Mouse (Mus musculus) macrophage (primary cell): ENCODE measurements around the gene Gramd1a. TPM values are rescaled to one million over a fixed set of nuclear protein-coding genes. Genes with fewer than 3 reads are reported as not detected.
A peak's percentile ranks its signal among the peaks of the same experiment; 100 is the strongest.

ENCODE experiments used
- H3K27ac ChIP-seq: fragments of 350-480 bp; formaldehyde crosslinking; 2 replicates; pipeline ENCODE4 v1.9.0; 2021
- H3K36me3 ChIP-seq: fragments of 350-480 bp; formaldehyde crosslinking; 2 replicates; pipeline ENCODE4 v1.9.0; 2021; ENCODE audit errors: inconsistent target
- H3K4me3 ChIP-seq: fragments of 350-480 bp; formaldehyde crosslinking; 2 replicates; pipeline ENCODE4 v1.9.0; 2021; ENCODE audit errors: inconsistent target
- H3K79me2 ChIP-seq: fragments of 350-480 bp; formaldehyde crosslinking; 2 replicates; pipeline ENCODE4 v1.9.0; 2021; ENCODE audit errors: inconsistent target
- WGBS: methylation state at CpG from one replicate; pipeline ENCODE4 v1.1.7; 2026; ENCODE audit warnings: inconsistent platforms; ENCODE audit not compliant: missing documents; 5-methylcytosine and 5-hydroxymethylcytosine counted together
- polyA plus RNA-seq: library from polyadenylated mRNA; stranded (reverse); fragments of 250-400 nt; gene quantifications from 3 replicates; pipeline ENCODE4 v1.2.4, GENCODE M21; 2018; ENCODE audit warnings: inconsistent platforms

The Gramd1a gene
- polyA plus RNA-seq, 1 experiment from 2014 or later: 30.4 TPM

DNA sequence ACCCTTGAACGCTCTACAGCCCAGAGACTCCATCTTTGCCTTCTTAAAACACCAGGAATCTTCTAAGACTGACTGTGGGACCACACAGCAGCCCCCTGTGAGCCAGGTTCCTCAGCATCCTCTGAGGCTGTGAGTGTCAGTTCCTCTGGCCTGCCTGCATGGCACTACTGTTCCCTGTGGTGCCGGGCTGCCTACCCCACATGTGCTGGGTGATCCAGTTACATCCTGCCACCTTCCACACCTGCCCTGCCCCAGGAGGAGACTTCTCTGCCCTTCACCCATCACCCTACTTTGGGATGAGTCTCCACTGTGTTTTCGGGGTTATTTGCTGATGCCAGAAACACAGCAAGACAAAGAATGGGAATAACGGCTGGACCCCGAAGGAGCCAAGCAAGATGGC is 36.1 kb downstream of the Gramd1a start:
- no peak overlapping the region for H3K4me3 ChIP-seq
- no peaks in the 10 kb centered on the region for H3K79me2 ChIP-seq
- WGBS: 89% methylated on average over 5 of the region's 5 CpGs
- H3K36me3 ChIP-seq: no peaks in the 10 kb centered on the region
- no peak overlapping the region for H3K27ac ChIP-seq

DNA sequence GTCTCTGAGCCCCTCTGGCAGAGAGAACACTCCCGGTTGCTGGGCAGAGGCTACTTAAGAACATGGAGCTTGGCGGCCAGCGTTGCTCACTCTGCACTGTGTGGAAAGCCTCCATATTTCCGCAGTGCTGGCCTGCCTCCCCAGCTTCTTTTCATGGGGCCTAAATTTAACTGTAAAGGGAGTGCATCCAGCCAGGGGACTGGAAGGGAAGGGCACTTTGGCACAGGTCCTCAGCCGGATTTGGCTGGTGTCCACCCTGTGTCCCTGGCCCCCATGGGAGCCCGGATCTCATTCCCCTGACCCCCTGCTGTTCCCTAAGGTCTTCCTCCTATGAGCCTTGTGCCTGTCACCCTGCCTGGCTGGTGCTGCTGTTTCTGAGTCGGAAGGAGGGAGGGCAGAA is 37.2 kb downstream of the Gramd1a start:
- WGBS: 97% methylated on average over 7 of the region's 7 CpGs
- no peaks in the 10 kb centered on the region for H3K36me3 ChIP-seq
- no peak overlapping the region for H3K27ac ChIP-seq
- H3K79me2 ChIP-seq: no peaks in the 10 kb centered on the region
- no peak overlapping the region for H3K4me3 ChIP-seq

DNA sequence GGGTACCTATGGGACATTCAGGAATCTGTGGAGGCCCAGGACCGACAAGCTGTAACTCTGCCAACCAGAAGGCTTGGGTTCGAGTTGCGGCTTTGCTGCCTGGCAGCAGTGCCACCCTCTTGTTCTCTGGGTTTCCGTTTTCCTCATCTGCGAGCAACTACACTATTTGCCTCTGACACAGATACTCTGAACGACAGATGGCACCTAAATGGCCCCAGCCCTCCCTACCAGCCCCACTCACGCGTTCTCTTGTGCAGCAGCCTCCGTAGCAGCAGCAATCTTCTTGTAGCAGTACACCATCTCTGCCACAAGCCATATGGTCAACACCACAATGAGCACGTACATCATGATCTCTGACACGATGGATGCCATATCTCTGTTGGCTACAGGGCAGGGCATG is 38.2 kb downstream of the Gramd1a start:
- Histone ChIP-seq H3K4me3 (no peak overlapping the region), H3K27ac (no peak overlapping the region), H3K36me3 (no peaks in the 10 kb centered on the region), H3K79me2 (no peaks in the 10 kb centered on the region)
- WGBS: 93% methylated on average over 11 of the region's 11 CpGs

DNA sequence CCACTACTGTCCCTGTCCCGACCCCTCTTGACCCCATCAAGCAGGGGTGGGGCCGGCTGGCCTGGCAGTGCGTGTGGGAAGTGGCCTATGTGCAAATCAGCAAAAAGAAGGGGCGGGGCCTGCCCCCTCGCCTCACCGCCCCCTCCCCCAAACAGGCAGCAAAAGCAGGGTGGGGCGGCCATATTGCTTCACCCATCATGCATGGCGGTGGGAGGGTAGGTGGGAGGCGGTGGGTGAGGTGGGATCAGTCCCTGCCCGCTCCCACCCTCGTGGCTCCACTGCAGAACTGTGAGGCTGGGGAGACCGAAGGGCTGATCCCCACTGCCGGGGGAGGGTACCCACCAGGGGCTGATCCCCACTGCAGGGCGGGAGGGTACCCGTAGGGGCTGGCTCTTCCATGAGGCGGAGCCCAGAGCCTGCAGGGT is 39.0 kb downstream of the Gramd1a start:
- Histone ChIP-seq H3K27ac (no peak overlapping the region), H3K36me3 (no peaks in the 10 kb centered on the region), H3K79me2 (no peaks in the 10 kb centered on the region), H3K4me3 (no peak overlapping the region)
- 94% methylated on average over 15 of the region's 16 CpGs for WGBS

DNA sequence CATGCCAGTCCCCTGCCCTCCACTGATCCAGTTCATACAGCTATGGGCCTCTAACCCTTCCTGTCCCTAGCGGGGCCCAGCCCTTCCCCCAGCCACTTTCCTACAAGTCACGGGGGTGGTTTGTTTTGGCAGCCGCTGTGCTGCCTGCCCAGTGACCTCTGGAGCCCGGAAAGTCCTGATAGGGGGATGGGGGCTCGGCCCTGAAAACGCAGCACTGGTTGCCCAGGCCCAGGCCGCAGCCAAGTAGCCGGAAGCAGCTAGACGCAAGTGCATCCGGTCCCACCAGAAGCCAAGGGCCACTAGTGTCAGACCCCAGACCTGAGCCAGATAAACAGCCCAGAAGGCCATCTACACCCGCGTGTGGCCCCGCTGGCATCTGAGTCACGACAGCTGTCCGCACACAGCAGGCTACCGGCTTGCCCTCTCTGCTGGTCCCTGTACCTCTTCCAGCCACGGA is 40.1 kb downstream of the Gramd1a start:
- WGBS: 28% methylated on average over 17 of the region's 17 CpGs
- no peaks in the 10 kb centered on the region for H3K79me2 ChIP-seq
- no peak overlapping the region for H3K27ac ChIP-seq
- no peak overlapping the region for H3K4me3 ChIP-seq
- no peaks in the 10 kb centered on the region for H3K36me3 ChIP-seq

DNA sequence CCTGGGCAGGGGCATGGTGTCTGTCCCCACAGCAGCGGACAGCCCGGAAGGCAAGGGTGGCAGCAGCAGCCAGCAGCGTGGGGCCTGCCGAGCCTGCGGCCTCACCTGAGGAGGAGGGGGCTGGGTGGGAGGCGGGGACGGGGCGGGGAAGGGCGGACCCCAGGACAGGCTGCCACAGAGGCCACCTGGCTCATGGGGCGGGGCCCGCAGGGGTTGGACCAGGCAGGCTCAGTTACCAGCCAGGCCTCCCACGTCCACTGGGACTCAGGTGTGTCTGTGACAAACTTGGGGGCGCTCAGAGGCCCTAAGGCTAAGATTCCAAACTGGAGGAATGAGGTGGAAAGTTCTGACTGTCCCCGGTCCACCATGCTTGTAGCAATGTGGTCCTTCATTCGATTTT is 40.5 kb downstream of the Gramd1a start, which contains the start of gene Hpn:
Gene Hpn (minus strand): TSS at position 109 of the 400 bp plus-strand sequence.
- Histone ChIP-seq H3K36me3 (no peaks in the 10 kb centered on the region), H3K4me3 (no peak within 1 kb of the TSS), H3K27ac (no peak within 1 kb of the TSS), H3K79me2 (no peaks in the 10 kb centered on the region)
- 71% methylated on average over 15 of the region's 15 CpGs for WGBS

DNA sequence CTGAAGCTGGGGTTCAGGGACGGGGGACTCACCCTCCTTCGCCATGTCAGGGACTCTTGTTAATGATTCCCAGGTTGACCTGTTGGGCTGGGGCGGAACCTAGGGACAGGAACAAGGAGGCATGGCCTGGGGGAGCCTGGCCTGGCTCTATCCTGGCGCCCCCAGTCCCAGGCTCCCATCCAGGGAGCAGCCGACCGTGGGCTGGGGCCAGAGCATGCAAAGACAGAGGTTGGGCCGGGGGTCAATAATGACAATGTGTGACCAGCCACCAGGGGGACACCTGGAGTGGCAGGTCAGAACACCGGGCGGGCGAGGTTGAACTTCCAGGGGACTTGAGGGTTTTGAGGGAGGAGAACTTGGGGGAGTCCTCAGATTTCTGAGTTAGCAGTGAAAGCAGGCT is 41.0 kb downstream of the Gramd1a start:
- Histone ChIP-seq H3K4me3 (no peak overlapping the region), H3K27ac (no peak overlapping the region), H3K36me3 (no peaks in the 10 kb centered on the region), H3K79me2 (no peaks in the 10 kb centered on the region)
- 93% methylated on average over 4 of the region's 10 CpGs for WGBS

DNA sequence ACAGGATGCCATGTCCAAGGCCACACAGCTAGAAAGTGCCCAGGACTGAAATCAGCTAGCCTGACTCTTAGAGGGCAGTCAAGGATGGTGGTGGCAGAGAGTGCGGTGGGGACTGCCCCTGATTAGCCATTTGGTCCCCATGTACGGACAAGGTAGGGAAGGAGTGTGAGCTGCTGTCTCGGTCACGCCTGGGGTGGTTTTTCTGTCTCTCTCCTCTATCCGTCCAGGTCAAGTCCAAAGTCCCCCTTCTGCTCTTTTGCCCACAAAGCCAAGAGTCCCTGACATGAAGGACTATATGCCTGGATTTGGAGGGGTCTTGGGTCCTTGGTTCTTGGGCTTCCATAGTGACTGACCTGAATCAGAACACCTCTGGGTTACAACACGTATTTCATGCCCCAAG is 41.9 kb downstream of the Gramd1a start:
- Histone ChIP-seq H3K79me2 (no peaks in the 10 kb centered on the region), H3K36me3 (no peaks in the 10 kb centered on the region), H3K27ac (no peak overlapping the region), H3K4me3 (no peak overlapping the region)
- 97% methylated on average over 6 of the region's 6 CpGs for WGBS

DNA sequence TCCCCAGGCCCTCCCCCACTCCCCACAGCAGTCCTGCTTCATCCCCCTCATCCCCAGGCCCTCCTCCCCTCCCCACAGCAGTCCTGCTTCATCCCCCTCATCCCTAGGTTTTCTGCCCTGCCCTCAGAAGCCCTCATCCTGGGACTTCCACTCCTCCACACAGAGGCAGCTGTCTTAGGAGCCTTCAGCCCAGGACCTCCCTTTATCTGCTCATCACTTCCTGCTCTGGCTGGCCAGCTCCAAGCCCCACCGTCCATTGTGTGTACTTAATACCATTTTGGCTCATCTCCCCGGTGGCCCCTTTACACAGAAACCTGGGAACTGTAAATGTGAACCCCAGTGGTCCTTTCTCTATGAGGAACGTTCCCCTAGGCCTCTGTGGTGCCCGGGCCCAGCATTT is 43.7 kb downstream of the Gramd1a start:
- 85% methylated on average over 4 of the region's 4 CpGs for whole genome bisulfite sequencing
- no peak overlapping the region for H3K27ac ChIP-seq
- no peaks in the 10 kb centered on the region for H3K36me3 ChIP-seq
- H3K79me2 ChIP-seq: no peaks in the 10 kb centered on the region
- no peak overlapping the region for H3K4me3 ChIP-seq

DNA sequence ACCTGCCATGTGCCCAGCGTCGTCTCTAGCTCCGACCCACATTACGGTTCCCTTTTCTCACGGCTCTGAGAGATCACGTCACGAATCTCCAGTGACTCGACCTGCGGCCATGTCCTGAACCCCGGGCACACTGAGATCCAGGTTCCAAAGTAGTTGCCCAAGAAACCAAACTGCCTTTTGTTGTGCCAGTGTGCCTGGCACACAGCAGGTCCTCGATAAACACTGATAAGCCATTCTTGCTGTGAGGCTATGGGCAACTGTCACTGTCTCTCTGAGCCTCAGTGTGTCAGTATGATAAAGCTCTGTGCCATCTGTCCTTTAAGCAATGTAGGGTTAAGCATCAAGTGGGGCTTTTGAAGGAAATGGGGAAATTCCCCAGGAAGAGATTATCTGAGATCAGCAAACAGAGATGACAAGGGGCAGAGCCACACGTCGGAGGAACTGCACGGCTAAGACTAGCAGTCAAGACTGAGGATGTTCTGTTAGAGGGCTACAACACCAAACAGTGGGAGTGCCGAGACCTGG is 44.8 kb downstream of the Gramd1a start:
- no peaks in the 10 kb centered on the region for H3K79me2 ChIP-seq
- 52% methylated on average over 15 of the region's 15 CpGs for WGBS
- H3K4me3 ChIP-seq: no peak overlapping the region
- peak overlapping the region; percentile 27 for H3K27ac ChIP-seq
- H3K36me3 ChIP-seq: no peaks in the 10 kb centered on the region

DNA sequence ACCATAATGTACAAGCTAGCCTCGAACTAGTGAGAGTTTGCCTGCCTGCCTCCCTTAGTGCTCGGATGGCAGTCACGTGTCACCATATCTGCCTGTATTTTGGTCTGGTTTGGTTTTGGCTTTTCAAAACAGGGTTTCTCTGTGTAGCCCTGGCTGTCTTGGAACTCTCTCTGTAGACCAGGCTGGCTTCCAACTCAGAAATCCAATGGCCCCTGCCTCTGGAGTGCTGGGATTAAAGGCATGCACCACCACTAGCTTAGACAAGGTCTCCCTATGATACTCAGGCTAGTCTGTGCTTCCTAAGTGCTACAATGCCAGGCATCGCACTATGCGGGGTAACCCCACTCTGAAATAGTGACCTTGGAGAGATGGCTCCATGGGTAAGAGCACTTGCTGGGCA is 45.9 kb downstream of the Gramd1a start:
- WGBS: 94% methylated on average over 5 of the region's 5 CpGs
- H3K4me3 ChIP-seq: no peak overlapping the region
- H3K27ac ChIP-seq: no peak overlapping the region
- no peaks in the 10 kb centered on the region for H3K36me3 ChIP-seq
- no peaks in the 10 kb centered on the region for H3K79me2 ChIP-seq

DNA sequence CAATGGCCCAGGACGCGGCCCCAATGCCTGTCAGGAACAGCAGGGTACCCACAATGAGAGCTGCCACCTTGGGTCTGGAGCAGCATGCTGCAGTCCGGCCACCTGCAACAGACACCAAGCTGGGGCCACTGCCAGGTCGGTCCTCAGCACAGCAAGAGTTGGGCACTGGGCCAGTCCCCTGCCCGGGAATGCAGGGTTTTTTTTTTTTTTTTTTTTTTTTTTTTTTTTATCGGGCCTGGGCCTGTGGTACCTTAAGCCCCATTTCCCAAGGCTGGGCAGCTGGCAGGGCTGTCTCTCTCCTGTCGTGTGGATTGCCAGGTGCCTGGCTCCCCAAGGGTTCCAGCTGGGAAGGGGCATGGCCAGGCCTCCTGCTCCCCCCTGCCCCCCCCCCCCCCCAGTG is 46.6 kb downstream of the Gramd1a start:
- Histone ChIP-seq H3K36me3 (no peaks in the 10 kb centered on the region), H3K4me3 (no peak overlapping the region), H3K27ac (no peak overlapping the region), H3K79me2 (no peaks in the 10 kb centered on the region)
- 40% methylated on average over 5 of the region's 7 CpGs for WGBS

DNA sequence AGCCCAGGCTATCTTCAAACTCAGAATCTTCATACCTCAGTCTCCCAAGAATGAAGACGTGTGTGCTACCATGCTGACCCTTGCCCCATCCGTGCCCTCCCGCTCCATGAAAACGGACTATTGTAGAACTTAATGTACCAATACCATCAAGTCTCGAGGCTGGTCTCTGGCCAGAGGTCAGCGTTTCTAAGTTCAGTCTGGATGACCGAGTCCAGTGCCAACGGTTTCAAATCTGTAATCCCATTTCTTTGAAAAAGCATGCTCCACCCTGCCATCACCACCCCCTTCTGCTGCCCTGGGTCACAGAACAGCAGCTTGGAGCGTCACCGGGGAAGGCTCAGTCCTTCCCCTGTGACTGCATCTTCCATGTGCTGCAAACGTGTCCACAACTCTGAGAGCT is 47.9 kb downstream of the Gramd1a start:
- Histone ChIP-seq H3K79me2 (no peaks in the 10 kb centered on the region), H3K36me3 (no peaks in the 10 kb centered on the region), H3K27ac (no peak overlapping the region), H3K4me3 (no peak overlapping the region)
- 94% methylated on average over 11 of the region's 11 CpGs for WGBS

DNA sequence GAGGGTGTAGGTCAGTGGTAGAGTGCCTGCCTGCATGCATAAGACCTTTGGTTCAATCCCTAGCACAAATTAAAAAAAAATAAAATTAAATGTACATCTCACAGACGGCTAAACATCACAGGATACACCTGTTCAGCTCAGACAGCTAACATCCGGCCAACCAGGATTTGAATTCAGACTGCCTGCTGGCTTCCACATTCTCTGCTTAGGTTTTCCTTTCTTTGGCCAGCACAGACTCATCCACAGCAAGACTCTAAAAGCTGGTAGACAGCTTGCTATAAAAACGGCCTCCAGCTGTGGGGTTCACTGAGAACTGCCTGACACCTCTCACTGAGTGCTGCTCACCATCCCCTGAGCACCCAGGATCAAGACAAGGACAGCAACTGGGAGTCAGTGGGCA is 49.5 kb downstream of the Gramd1a start:
- Histone ChIP-seq H3K27ac (no peak overlapping the region), H3K79me2 (no peaks in the 10 kb centered on the region), H3K4me3 (no peak overlapping the region), H3K36me3 (no peaks in the 10 kb centered on the region)
- WGBS: 42% methylated on average over 3 of the region's 3 CpGs

DNA sequence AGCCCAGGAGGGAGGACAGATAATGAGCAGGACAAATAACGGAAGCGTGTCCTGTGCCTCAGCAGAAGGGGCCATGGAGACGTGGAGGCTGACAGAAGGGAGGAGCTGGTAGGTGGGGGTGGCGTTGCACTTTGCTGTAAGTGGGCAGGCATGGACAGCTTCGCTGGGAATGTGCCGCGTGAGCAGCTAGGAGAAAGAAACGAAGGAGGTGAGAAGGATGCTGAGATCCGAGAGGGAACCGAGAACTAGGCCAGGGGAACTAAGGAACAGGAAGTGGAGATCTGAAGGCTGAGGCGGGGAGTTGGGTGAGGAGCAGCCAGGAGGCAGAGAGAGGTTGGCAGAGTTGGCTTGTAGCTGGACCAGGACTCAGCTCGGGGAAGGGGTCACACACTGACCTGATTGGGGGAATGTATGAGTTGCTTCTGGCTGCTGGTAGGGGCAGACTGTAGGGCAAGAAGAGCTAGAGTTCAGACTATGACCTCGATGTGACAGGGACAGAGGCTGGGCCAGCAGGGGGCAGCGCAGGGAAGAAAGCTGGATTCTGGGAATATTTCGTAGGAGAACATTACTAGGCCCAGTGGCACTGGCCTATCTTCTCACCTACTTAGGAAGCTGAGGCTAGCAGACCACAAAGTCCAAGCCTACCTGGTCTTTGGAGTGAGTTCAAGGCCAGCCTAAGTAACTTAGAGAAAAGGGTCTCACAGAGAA is 50.5 kb downstream of the Gramd1a start:
- H3K27ac ChIP-seq: no peak overlapping the region
- H3K36me3 ChIP-seq: no peaks in the 10 kb centered on the region
- H3K79me2 ChIP-seq: no peaks in the 10 kb centered on the region
- WGBS: 46% methylated on average over 15 of the region's 15 CpGs
- H3K4me3 ChIP-seq: no peak overlapping the region

DNA sequence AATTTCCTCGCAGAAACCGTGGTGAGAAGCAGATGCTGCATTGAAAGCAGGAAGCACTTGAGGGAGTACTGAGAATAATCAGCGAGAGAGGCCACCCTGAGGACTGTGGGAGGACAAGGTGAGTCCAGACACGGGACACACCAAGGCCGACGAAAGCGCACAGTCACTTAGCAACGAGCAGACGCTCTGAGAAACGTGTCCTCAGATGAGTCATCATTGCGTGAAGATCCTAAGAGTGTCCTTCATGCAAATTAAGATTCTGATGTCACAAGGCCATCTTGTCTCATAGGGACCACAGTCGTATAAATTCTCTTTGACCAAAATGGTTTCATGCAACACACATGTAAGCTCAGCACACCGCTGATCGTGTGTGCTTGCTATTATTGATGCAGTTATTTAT is 54.9 kb downstream of the Gramd1a start:
- Histone ChIP-seq H3K27ac (no peak overlapping the region), H3K4me3 (no peak overlapping the region), H3K36me3 (no peaks in the 10 kb centered on the region), H3K79me2 (no peaks in the 10 kb centered on the region)
- WGBS: 53% methylated on average over 14 of the region's 14 CpGs
